Mouse (Mus musculus) kidney, postnatal 14 days (tissue): ENCODE data around the gene Acnat2.
"Not testable (repeated sequence)": the region's sequence is repeated elsewhere in the genome, so short reads cannot be mapped to it uniquely, and the experiment has no call there.

Source experiments
- DNase-seq: peaks from one replicate; pipeline ENCODE4 v3.0.0; 2022; ENCODE audit warnings: mixed read lengths

Gene Acnat2

GRCm38 (mm10) chr4:49407957-49408356 lies at the start of gene Acnat2:
Gene Acnat2 (minus strand): TSS chr4:49408151.
- not testable (repeated sequence) for DNase-seq

DNA sequence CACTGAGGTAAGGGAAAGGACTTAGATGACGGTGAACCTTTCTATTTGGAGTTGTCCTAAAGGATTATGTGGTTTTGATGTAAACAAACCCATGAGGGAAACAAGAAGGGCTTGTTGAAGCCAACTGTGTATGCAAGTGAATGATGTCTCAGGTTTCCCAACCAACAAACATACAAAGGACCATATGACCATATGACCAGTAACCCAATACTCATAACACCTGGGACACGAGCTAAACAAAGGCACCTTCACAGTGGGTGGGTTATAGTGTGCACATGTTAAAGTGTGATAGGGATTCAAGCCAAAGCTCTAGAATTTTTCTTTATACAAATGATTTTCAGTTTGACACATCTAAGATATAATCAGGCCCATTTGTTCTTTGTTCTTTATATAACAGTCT lies 48.2 kb upstream of the Acnat2 start:
- no peak for DNase-seq

GRCm38 (mm10) chr4:49451848-49452551 lies 44.0 kb upstream of the Acnat2 start:
- DNase-seq, result no peak

DNA sequence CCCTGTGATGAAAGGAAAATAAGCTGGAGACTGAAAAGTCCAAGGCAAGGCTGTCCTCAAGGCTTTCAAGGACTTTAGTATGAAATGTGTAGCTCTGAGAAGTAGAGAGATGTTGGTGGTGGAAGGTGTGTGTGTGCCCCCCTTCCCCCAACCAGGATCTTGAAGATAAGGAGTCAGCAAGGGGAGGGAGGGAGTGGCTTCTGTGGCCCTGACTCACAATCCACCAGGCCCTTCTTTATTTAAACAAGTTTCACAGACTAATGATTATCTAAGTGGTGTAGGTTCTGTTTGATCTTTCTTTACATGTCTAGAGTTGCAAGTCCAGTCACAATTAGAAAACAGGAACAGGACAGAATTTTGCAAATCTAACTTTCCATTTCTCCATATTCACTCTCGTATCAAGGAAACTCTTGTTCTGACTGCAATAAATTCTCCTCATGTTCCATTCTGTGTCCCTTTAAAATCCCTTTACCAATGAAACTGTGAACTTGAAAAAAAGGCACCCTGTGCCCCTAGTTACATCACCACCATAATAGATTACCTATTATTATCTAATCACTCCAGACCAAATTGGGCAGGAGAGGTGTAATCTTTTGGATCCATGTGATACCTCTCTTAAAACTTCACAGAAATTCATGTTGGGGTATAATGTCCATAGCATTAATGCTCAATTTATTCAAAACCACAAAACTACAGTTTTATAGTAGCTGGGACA lies 43.3 kb upstream of the Acnat2 start:
- DNase-seq, result not testable (repeated sequence)

DNA sequence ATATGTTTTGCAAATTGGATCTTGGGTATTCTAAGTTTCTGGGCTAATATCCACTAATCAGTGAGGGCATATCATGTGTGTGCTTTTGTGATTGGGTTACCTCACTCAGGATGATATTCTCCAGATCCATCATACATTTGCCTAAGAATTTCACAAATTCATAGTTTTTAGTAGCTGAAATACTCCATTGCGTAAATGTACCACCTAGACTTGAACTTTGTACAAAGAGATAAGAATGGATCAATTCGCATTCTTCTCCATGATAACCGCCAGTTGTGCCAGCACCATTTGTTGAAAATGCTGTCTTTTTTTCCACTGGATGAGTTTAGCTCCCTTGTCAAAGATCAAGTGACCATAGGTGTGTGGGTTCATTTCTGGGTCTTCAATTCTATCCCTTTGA lies 29.0 kb upstream of the Acnat2 start:
- not testable (repeated sequence) for DNase-seq

DNA sequence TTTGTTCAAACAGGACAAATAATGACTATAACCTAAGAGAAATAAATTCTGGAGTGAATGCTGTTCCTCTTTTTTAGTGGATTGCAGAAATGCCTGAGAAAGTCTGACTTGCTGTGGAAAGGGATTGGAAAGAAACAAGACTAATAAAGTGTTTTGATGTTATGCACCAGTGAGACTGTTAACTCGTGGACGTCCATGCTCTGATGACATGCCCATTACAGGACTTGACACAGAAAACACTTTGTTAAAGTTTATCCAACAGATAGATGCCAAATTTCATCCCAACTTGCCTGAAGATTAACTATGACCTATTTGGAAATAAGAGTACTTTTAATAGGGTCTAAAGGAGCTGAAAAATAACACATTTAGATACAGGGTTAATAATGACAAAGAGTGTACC lies 2.2 kb upstream of the Acnat2 start:
- peak; percentile 48 for DNase-seq

GRCm38 (mm10) chr4:49386873-49387272 lies 21.1 kb downstream of the Acnat2 start:
- DNase-seq, result no peak

GRCm38 (mm10) chr4:49383576-49384318 lies 24.2 kb downstream of the Acnat2 start:
- DNase-seq, result not testable (repeated sequence)

- not testable (repeated sequence) for DNase-seq
Measured at GRCm38 (mm10) chr4:49368046-49368445, 39.9 kb downstream of the Acnat2 start.

GRCm38 (mm10) chr4:49357097-49357496 lies 50.9 kb downstream of the Acnat2 start:
- no peak for DNase-seq

DNA sequence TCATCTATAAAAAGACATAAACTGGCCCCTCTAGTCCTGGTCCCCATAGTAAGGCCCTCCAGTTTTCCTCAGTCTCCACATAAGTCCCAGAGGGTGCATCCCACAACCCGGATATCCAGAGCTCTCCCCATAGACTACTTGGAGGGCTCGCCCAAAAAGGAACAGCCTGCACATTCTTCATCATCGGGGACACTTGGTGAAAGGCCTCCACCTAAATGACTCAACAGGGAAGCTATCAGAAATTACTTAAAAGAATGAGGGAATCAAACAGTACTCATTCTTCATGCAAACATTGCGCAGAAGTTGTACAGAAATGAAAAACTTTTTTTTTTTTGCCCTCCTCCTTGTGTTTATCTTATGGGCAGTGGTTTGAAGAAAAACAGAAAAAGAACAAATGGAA lies 57.5 kb downstream of the Acnat2 start:
- no peak for DNase-seq

DNA sequence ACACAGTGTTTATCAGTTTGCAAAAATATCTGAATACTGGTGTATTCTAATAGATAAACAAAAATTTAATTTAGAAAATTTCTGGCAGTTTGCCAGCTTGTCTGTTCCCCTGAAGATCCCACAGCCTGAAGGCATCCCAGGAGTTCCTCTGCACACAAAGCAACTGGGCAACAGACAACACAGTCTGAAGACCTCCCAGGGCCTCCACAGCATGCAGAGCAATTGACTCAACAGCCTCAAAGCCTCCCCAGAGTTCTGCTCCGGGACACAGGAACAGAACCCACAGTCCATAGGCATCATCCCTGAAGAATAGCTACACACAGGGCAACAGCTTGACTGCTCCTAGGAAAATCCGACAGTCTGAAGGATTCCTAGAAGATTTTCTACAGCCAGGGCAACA lies 59.3 kb downstream of the Acnat2 start:
- no peak for DNase-seq

DNA sequence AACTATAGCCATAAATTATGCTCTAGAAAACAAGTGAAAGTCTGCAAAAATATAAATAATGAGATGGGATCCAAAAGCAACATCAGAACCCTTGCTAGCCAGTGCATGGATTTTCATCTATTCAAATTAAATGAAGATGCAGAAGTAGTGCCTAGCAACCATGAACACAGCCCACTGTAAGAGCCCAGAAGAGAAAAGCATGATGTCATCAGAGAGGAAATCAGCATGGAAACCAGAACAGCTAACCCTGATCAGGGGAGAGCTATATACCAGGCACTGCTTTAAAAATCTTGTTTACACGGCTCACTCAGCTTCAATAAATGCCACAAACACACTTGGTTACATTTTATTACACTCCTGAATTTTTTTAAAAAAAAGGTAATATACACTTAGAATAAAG lies 60.0 kb downstream of the Acnat2 start:
- DNase-seq, result not testable (repeated sequence)

- peak; percentile 14 for DNase-seq
Measured at GRCm38 (mm10) chr4:49340091-49340490, 67.9 kb downstream of the Acnat2 start.

GRCm38 (mm10) chr4:49337949-49338348 lies 70.0 kb downstream of the Acnat2 start:
- not testable (repeated sequence) for DNase-seq
